Mouse (Mus musculus) heart, embryonic 16.5 days (tissue): ENCODE data around the gene Ninj2. TPM values are rescaled to one million over a fixed set of nuclear protein-coding genes. Genes with fewer than 3 reads are reported as not detected.

Source experiments
- ATAC-seq: fragments of 200-750 bp; cut with Nextera tagmentation; replicated peaks from 2 replicates; pipeline ENCODE4 v1.8.0; 2017; ENCODE audit warnings: moderate number of reproducible peaks; ENCODE audit not compliant: insufficient read depth, low FRiP score; ENCODE audit errors: extremely low read depth
- H3K27ac ChIP-seq: fragments of 300-500 bp; sonication (generic); 2 replicates; pipeline ENCODE4 v1.5.1; 2014; ENCODE audit warnings: mild to moderate bottlenecking, low read length, control low read depth, moderate library complexity
- H3K27me3 ChIP-seq: fragments of 300-500 bp; sonication (generic); 2 replicates; pipeline ENCODE4 v1.6.1; 2014; ENCODE audit warnings: low read length, mixed read lengths; ENCODE audit not compliant: control insufficient read depth, insufficient read depth
- H3K36me3 ChIP-seq: fragments of 300-500 bp; sonication (generic); 2 replicates; pipeline ENCODE4 v1.6.1; 2014; ENCODE audit not compliant: control insufficient read depth, insufficient read depth
- H3K4me1 ChIP-seq: fragments of 300-500 bp; sonication (generic); 2 replicates; pipeline ENCODE4 v1.6.1; 2014; ENCODE audit warnings: low read length, mixed read lengths; ENCODE audit not compliant: control insufficient read depth, insufficient read depth
- H3K4me2 ChIP-seq: fragments of 300-500 bp; sonication (generic); 2 replicates; pipeline ENCODE4 v1.6.1; 2014; ENCODE audit warnings: low read depth, mild to moderate bottlenecking, control low read depth, low read length
- H3K4me3 ChIP-seq: fragments of 300-500 bp; sonication (generic); 2 replicates; pipeline ENCODE4 v1.5.1; 2014; ENCODE audit warnings: mild to moderate bottlenecking, control low read depth, low read length
- H3K9ac ChIP-seq: fragments of 300-500 bp; sonication (generic); 2 replicates; pipeline ENCODE4 v1.6.1; 2014; ENCODE audit warnings: low read length, control low read depth
- H3K9me3 ChIP-seq: fragments of 300-500 bp; sonication (generic); replicated peaks from 2 replicates; pipeline ENCODE4 v1.6.1; 2016; ENCODE audit warnings: low read length; ENCODE audit not compliant: control insufficient read depth
- WGBS: fragments of 180-500 bp; shearing (Covaris S2); extraction: QIAGEN DNeasy Blood & Tissue Kit; methylation state at CpG from one replicate; pipeline ENCODE4 v1.1.7; 2014; 5-methylcytosine and 5-hydroxymethylcytosine counted together
- polyA plus RNA-seq: library from polyadenylated mRNA; unstranded; fragments of >200 nt; fragmentation: Nextera tagmentation; extraction: Ambion mirVana; gene quantifications from 2 replicates; pipeline ENCODE4 v1.2.1, GENCODE M21; 2015

Gene Ninj2
- polyA plus RNA-seq = 0.25 TPM in 1 of 2 replicates, not detected in the other

- 78% methylated on average over 11 of the region's 11 CpGs for WGBS
- no peak for ATAC-seq
These were observed at the start of gene Ninj2 for GRCm38 (mm10) chr6:120093100-120093499. TSS of gene Ninj2 (plus strand) at chr6:120093350.

DNA sequence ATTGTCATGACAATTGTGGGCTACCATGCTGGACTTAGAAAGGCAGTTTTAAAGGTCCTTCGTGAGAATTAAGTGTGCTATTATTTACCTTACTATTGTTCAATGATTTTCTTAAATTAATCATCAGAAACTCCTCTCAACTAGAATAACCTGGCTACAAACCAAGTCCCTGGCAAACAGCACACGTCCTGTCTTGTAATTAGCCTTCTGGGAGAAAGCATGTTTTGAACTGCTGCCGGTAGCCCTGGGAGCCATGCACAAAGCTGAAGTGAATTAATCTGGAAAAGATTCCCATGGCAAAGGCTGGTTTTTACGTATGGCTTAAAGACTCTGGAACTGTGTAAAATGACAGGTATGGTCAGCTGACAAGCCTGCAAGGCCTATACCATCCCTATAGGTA lies 47.7 kb upstream of the Ninj2 start:
- Histone ChIP-seq H3K9ac (no peak overlapping the region), H3K4me3 (no peak overlapping the region), H3K27me3 (no peaks in the 10 kb centered on the region), H3K27ac (no peak overlapping the region), H3K4me1 (no peaks in the 10 kb centered on the region), H3K4me2 (no peak overlapping the region), H3K9me3 (no peaks in the 10 kb centered on the region), H3K36me3 (no peaks in the 10 kb centered on the region)
- 74% methylated on average over 4 of the region's 4 CpGs for WGBS
- no peak for ATAC-seq

More at GRCm38 (mm10) chr6:120093100-120093499, at the start of gene Ninj2:
- H3K9me3 ChIP-seq = no peaks in the 10 kb centered on the region
- H3K27ac ChIP-seq = no peak within 1 kb of the TSS
- no peaks in the 10 kb centered on the region for H3K27me3 ChIP-seq
- H3K36me3 ChIP-seq = no peaks in the 10 kb centered on the region
- H3K4me2 ChIP-seq = no peak within 1 kb of the TSS
- no peak within 1 kb of the TSS for H3K9ac ChIP-seq
- H3K4me3 ChIP-seq = no peak within 1 kb of the TSS
- no peaks in the 10 kb centered on the region for H3K4me1 ChIP-seq

DNA sequence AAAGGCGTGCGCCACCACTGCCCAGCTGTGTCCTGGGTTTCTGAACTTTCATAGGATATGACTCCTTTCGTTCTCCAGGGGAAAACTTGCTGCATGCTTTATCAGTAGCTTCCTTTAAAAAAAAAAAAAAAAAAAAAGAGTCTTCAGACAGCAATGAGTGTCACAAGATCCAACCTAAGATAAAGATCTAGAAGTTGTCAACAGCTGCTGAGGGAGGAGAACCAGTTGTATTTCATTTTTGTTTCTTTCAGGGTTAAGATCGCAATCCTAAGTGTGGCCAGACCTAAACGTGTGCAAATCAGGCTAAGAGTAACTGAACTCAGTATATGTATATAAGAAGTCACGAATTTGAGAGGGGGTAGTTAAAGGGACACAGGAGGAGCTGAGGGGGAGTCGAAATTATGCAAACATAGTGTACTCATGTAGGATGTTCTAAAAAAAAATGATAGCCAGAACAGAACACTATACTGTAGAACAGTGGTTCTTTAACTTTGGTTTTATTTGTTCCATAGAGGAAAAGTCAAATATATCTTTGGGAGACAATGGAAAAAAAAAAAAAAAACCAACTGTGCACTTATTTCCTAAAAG lies 45.4 kb upstream of the Ninj2 start:
- H3K9ac ChIP-seq = no peak overlapping the region
- no peak overlapping the region for H3K27ac ChIP-seq
- H3K4me2 ChIP-seq = no peak overlapping the region
- no peak overlapping the region for H3K4me3 ChIP-seq
- H3K27me3 ChIP-seq = no peaks in the 10 kb centered on the region
- no peaks in the 10 kb centered on the region for H3K9me3 ChIP-seq
- WGBS = 63% methylated on average over 7 of the region's 7 CpGs
- no peak for ATAC-seq
- H3K4me1 ChIP-seq = no peaks in the 10 kb centered on the region
- H3K36me3 ChIP-seq = no peaks in the 10 kb centered on the region

GRCm38 (mm10) chr6:120054412-120054811 lies 38.7 kb upstream of the Ninj2 start:
- Histone ChIP-seq H3K4me1 (0 out of 2 replicates have a peak, but pooled peaks cover 3% of the 10 kb centered on the region), H3K4me3 (no peak overlapping the region), H3K27me3 (no peaks in the 10 kb centered on the region), H3K9ac (no peak overlapping the region), H3K9me3 (no peaks in the 10 kb centered on the region), H3K36me3 (no peaks in the 10 kb centered on the region), H3K27ac (no peak overlapping the region), H3K4me2 (no peak overlapping the region)
- ATAC-seq = no peak
- 79% methylated on average over 6 of the region's 6 CpGs for WGBS

DNA sequence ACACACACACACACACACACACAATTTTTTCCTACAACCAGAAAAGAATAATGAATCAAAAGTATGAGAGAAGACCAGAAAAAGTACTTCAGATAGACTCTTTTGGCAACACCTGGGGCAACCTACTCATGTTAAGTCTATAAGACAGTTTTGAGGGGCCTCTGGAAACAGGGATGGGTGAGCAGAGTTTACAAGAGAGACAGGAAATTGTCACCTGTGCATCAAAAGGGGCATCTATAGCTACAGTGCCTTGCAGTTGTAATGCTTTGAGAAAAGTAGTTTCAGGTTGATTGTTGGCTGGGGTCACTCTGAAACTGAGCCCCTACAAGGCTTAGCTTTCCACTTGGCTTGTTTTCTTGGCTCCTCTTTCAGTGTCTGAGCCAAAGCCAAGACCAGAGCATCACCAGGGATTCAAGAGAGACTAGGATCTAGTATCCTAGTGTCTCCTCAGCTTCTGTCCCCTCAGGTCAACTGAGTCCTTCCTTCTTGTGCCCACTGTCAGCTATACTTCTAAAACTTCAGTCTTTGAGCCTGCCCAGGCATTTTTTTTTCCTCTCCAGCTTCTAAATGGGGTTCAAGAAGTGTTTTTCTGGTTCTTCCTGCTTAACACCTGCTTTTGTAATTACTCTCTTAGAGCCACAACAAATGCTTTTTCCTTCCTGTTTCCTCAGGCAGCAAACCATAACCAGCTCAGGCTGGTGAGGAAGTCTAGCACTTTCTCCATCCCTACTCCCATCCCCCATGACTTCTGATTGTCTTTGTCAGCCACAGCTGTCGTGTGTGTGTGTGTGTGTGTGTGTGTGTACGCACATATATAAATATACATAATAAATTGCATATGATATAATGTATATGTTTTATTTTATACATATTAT lies 37.2 kb upstream of the Ninj2 start:
- Histone ChIP-seq H3K27ac (peak overlapping the region; percentile 68), H3K4me1 (0 out of 2 replicates have a peak, but pooled peaks cover 3% of the 10 kb centered on the region)

GRCm38 (mm10) chr6:120062934-120063333 lies 30.2 kb upstream of the Ninj2 start:
- Histone ChIP-seq H3K4me1 (no peaks in the 10 kb centered on the region), H3K36me3 (no peaks in the 10 kb centered on the region), H3K4me2 (no peak overlapping the region), H3K27ac (no peak overlapping the region), H3K27me3 (no peaks in the 10 kb centered on the region), H3K9me3 (no peaks in the 10 kb centered on the region), H3K4me3 (no peak overlapping the region), H3K9ac (no peak overlapping the region)
- ATAC-seq = no peak
- WGBS = 80% methylated on average over 5 of the region's 5 CpGs

More for the DNA sequence above, 37.2 kb upstream of the Ninj2 start:
- no peaks in the 10 kb centered on the region for H3K36me3 ChIP-seq
- H3K9me3 ChIP-seq = no peaks in the 10 kb centered on the region
- H3K27me3 ChIP-seq = no peaks in the 10 kb centered on the region
- WGBS = 70% methylated on average over 2 of the region's 2 CpGs
- H3K4me2 ChIP-seq = no peak overlapping the region
- no peak overlapping the region for H3K9ac ChIP-seq
- ATAC-seq = no peak
- no peak overlapping the region for H3K4me3 ChIP-seq

DNA sequence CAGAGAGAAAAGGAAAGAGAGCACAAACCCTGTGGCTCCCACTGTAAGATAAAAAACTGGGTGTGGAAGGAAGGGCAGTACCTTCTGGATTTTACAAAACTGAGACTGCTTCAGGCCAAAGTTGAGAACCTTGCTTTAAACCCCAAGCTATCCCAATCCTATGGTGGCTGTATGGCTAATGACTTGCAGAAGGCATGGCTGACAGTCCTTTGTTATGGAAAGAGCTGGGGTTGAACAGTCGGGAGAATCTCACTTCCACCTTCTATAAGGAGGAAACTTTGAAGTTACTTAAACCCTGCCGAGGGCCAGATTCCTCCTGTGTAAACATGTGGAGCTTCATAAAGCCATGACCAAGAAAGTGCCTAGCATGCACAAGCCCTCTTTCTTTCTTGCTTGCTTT lies 28.5 kb upstream of the Ninj2 start:
- Histone ChIP-seq H3K4me1 (no peaks in the 10 kb centered on the region), H3K4me3 (no peak overlapping the region), H3K36me3 (no peaks in the 10 kb centered on the region), H3K9ac (no peak overlapping the region), H3K27me3 (no peaks in the 10 kb centered on the region), H3K27ac (no peak overlapping the region), H3K4me2 (no peak overlapping the region), H3K9me3 (no peaks in the 10 kb centered on the region)
- no peak for ATAC-seq
- 48% methylated on average over 2 of the region's 2 CpGs for whole genome bisulfite sequencing

DNA sequence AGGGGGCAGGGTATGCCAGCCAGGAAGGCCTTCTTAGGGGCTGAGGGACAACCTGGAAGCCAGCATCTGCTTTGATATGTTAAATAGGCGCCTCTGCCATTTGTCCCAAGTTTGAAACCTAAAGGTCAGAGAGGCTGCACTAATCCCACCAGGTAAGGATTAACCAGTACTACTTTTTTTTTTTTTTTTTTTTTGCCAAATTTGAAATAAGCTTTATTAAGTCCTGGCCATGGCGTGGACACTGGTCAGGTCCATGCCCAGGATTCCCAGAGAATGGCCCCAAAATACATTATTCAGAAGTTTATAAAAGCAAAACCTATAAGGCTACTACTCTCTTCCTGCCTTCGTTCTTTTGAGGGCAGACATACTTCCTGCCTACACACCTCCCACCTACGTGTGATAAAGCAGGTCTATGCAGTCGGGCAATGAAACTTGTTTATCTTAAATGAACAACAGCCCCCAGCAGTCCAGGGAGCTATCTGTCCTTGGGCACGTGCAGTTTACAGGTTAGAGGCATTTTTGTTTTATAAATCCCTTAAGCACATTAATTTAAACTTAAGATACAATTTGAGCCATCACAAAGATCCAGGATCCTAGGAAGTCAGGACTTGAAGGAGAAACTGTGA lies 27.5 kb upstream of the Ninj2 start:
- H3K4me1 ChIP-seq = no peaks in the 10 kb centered on the region
- H3K9ac ChIP-seq = no peak overlapping the region
- peaks cover under 1% of the 10 kb centered on the region; the same call in 1 of the 2 replicates for H3K9me3 ChIP-seq
- no peak overlapping the region for H3K4me3 ChIP-seq
- H3K4me2 ChIP-seq = no peak overlapping the region
- H3K36me3 ChIP-seq = no peaks in the 10 kb centered on the region
- WGBS = 62% methylated on average over 6 of the region's 6 CpGs
- ATAC-seq = no peak
- no peaks in the 10 kb centered on the region for H3K27me3 ChIP-seq
- no peak overlapping the region for H3K27ac ChIP-seq

GRCm38 (mm10) chr6:120069546-120069945 lies 23.6 kb upstream of the Ninj2 start:
- Histone ChIP-seq H3K4me3 (no peak overlapping the region), H3K27ac (no peak overlapping the region), H3K9me3 (peaks cover 3% of the 10 kb centered on the region; the same call in 1 of the 2 replicates), H3K9ac (no peak overlapping the region), H3K27me3 (no peaks in the 10 kb centered on the region), H3K36me3 (no peaks in the 10 kb centered on the region), H3K4me2 (no peak overlapping the region), H3K4me1 (no peaks in the 10 kb centered on the region)
- ATAC-seq = no peak
- WGBS = 93% methylated on average over 3 of the region's 3 CpGs
